Mouse (Mus musculus) CH12.LX (cell line): ENCODE data around the gene Lgr4. TPM values are rescaled to one million over a fixed set of nuclear protein-coding genes. Genes with fewer than 3 reads are reported as not detected.

ENCODE experiments used
- DNase-seq: peaks from one replicate; pipeline ENCODE4 v3.0.0-alpha.2; 2013; ENCODE audit errors: extremely low read depth
- H3K27ac ChIP-seq: 2 replicates; pipeline ENCODE4 v1.5.1; 2012; ENCODE audit warnings: low read depth, mild to moderate bottlenecking, control low read depth, moderate library complexity; ENCODE audit not compliant: insufficient read depth
- H3K27me3 ChIP-seq: replicated peaks from 2 replicates; pipeline ENCODE3; 2012; ENCODE audit warnings: inconsistent platforms
- H3K36me3 ChIP-seq, 2 experiments: replicated peaks in 1 of 2; 2 replicates each; pipeline versions ENCODE3 to v1.6.1; 2012; ENCODE audit warnings: inconsistent platforms in 1 of 2, low read length in 1 of 2, mild to moderate bottlenecking in 1 of 2, mixed read lengths in 1 of 2, moderate library complexity in 1 of 2; ENCODE audit not compliant: control insufficient read depth in 1 of 2, insufficient read depth in 1 of 2
- H3K4me1 ChIP-seq, 2 experiments: 2 replicates each; pipeline ENCODE4 v1.6.1; 2012; ENCODE audit warnings: inconsistent platforms in 1 of 2, moderate library complexity in 1 of 2; ENCODE audit not compliant: insufficient read depth in 2 of 2, control insufficient read depth in 1 of 2
- H3K4me2 ChIP-seq: 2 replicates; pipeline ENCODE4 v1.6.1; 2012; ENCODE audit warnings: low read depth, mild to moderate bottlenecking, control low read depth; ENCODE audit not compliant: poor library complexity, insufficient read depth, severe bottlenecking
- H3K4me3 ChIP-seq, 3 experiments: fragments of 150-350 bp in 1 of 3; sonication (generic) in 1 of 3; replicated peaks in 1 of 3; 2 replicates each; pipeline versions ENCODE3 to v1.5.1; 2011 to 2012; ENCODE audit warnings: low read depth in 2 of 3, low read length in 2 of 3, mild to moderate bottlenecking in 2 of 3, moderate library complexity in 2 of 3, control low read depth in 1 of 3, improper control_type of control experiment in 1 of 3, inconsistent platforms in 1 of 3, mixed read lengths in 1 of 3; ENCODE audit not compliant: poor library complexity in 1 of 3
- H3K79me2 ChIP-seq: replicated peaks from 2 replicates; pipeline ENCODE4 v1.6.1; 2012; ENCODE audit warnings: mild to moderate bottlenecking, moderate library complexity; ENCODE audit not compliant: control insufficient read depth, poor library complexity, insufficient read depth, severe bottlenecking; ENCODE audit errors: extremely low read depth
- H3K9ac ChIP-seq: 2 replicates; pipeline ENCODE4 v1.6.1; 2012; ENCODE audit warnings: low read depth, mild to moderate bottlenecking, control low read depth, moderate library complexity; ENCODE audit not compliant: insufficient read depth
- H3K9me3 ChIP-seq: replicated peaks from 2 replicates; pipeline ENCODE3; 2012; ENCODE audit warnings: low read length, inconsistent platforms, mixed read lengths
- CHD1 ChIP-seq: IDR thresholded peaks from 2 replicates; pipeline ENCODE4 v1.6.1; 2012; ENCODE audit warnings: low read depth, low read length, improper control_type of control experiment, inconsistent platforms
- ELF1 ChIP-seq: IDR thresholded peaks from 2 replicates; pipeline ENCODE4 v1.6.1; 2014; ENCODE audit warnings: low read depth, mild to moderate bottlenecking, inconsistent platforms, low read length, improper control_type of control experiment
- ETS1 ChIP-seq: conservative IDR thresholded peaks from 2 replicates; pipeline ENCODE4 v1.6.1; 2012; ENCODE audit warnings: low read depth, mild to moderate bottlenecking, inconsistent platforms, low read length, improper control_type of control experiment, moderate library complexity
- GABPA ChIP-seq: IDR thresholded peaks from 2 replicates; pipeline ENCODE4 v1.6.1; 2012; ENCODE audit warnings: low read depth, low read length, improper control_type of control experiment, inconsistent platforms; ENCODE audit not compliant: insufficient replicate concordance
- IRF4 ChIP-seq: IDR thresholded peaks from 2 replicates; pipeline ENCODE4 v1.6.1; 2014; ENCODE audit warnings: low read depth, mild to moderate bottlenecking, inconsistent platforms, low read length, improper control_type of control experiment
- JUND ChIP-seq: conservative IDR thresholded peaks from 2 replicates; pipeline ENCODE4 v1.6.1; 2011; ENCODE audit warnings: low read depth, low read length, improper control_type of control experiment
- MAFK ChIP-seq: IDR thresholded peaks from 2 replicates; pipeline ENCODE4 v1.6.1; 2011; ENCODE audit warnings: low read length, improper control_type of control experiment; ENCODE audit not compliant: insufficient replicate concordance
- MAX ChIP-seq: IDR thresholded peaks from 2 replicates; pipeline ENCODE4 v1.6.1; 2011; ENCODE audit warnings: low read length, improper control_type of control experiment
- MAZ ChIP-seq: IDR thresholded peaks from 2 replicates; pipeline ENCODE4 v1.6.1; 2012; ENCODE audit warnings: low read depth, mild to moderate bottlenecking, inconsistent platforms, low read length, improper control_type of control experiment, moderate library complexity
- MXI1 ChIP-seq: IDR thresholded peaks from 2 replicates; pipeline ENCODE4 v1.6.1; 2011; ENCODE audit warnings: mild to moderate bottlenecking, low read depth, low read length, improper control_type of control experiment
- MYC ChIP-seq: IDR thresholded peaks from 2 replicates; pipeline ENCODE4 v1.6.1; 2011; ENCODE audit warnings: low read depth, mild to moderate bottlenecking, improper control_type of control experiment, low read length
- NELFE ChIP-seq: IDR thresholded peaks from 2 replicates; pipeline ENCODE4 v1.6.1; 2011; ENCODE audit warnings: low read depth, low read length, improper control_type of control experiment
- NRF1 ChIP-seq: IDR thresholded peaks from 2 replicates; pipeline ENCODE4 v1.6.1; 2014; ENCODE audit warnings: low read depth, mild to moderate bottlenecking, inconsistent platforms, low read length, improper control_type of control experiment, moderate library complexity
- PAX5 ChIP-seq: IDR thresholded peaks from 2 replicates; pipeline ENCODE4 v1.6.1; 2012; ENCODE audit warnings: low read length, inconsistent platforms, mixed read lengths
- POLR2A ChIP-seq: IDR thresholded peaks from 2 replicates; pipeline ENCODE4 v1.6.1; 2011; ENCODE audit warnings: low read depth, mild to moderate bottlenecking, improper control_type of control experiment, low read length
- RAD21 ChIP-seq: IDR thresholded peaks from 2 replicates; pipeline ENCODE4 v1.6.1; 2011; ENCODE audit warnings: low read depth, mild to moderate bottlenecking, low read length, improper control_type of control experiment, moderate library complexity
- RCOR1 ChIP-seq: conservative IDR thresholded peaks from 2 replicates; pipeline ENCODE4 v1.6.1; 2012; ENCODE audit warnings: low read depth, mild to moderate bottlenecking, inconsistent platforms, low read length, improper control_type of control experiment
- TBP ChIP-seq: conservative IDR thresholded peaks from 2 replicates; pipeline ENCODE4 v1.6.1; 2011; ENCODE audit warnings: low read depth, low read length, improper control_type of control experiment
- UBTF ChIP-seq: IDR thresholded peaks from 2 replicates; pipeline ENCODE4 v1.6.1; 2012; ENCODE audit warnings: low read depth, mild to moderate bottlenecking, inconsistent platforms, low read length, improper control_type of control experiment, moderate library complexity
- USF1 ChIP-seq: IDR thresholded peaks from 2 replicates; pipeline ENCODE4 v1.6.1; 2014; ENCODE audit warnings: low read depth, mild to moderate bottlenecking, inconsistent platforms, low read length, improper control_type of control experiment
- USF2 ChIP-seq: conservative IDR thresholded peaks from 2 replicates; pipeline ENCODE4 v1.6.1; 2011; ENCODE audit warnings: low read depth, low read length, improper control_type of control experiment
- ZC3H11A ChIP-seq: IDR thresholded peaks from 2 replicates; pipeline ENCODE4 v1.6.1; 2012; ENCODE audit warnings: low read depth, mild to moderate bottlenecking, inconsistent platforms, low read length, improper control_type of control experiment
- dilution Hi-C: fragments of 300-500 bp; cut with MboI; formaldehyde crosslinking; loops from 2 replicates; pipeline ENCODE4 v1.14.3; 2020; ENCODE audit warnings: low sequenced_read_pairs; ENCODE audit not compliant: extremely low pct_unique_long_range_greater_than_20kb, extremely low pct_ligation_motif_present
- in situ Hi-C: fragments of 300-500 bp; cut with MboI; formaldehyde crosslinking; loops from 3 replicates; pipeline ENCODE4 v1.14.3; 2019; ENCODE audit warnings: low sequenced_read_pairs, low pct_ligation_motif_present, low pct_unique_long_range_greater_than_20kb, mixed read lengths
- polyA plus RNA-seq: library from polyadenylated mRNA; unstranded; fragments of >175 nt; gene quantifications from 2 replicates; pipeline ENCODE4 v1.2.1, GENCODE M21; 2012; ENCODE audit warnings: low read depth; ENCODE audit not compliant: insufficient read length
- total RNA-seq, 2 experiments: library from RNA; depleted of rRNA; stranded (reverse); fragments of 300-350 nt in 1 of 2; fragments of >200 nt in 1 of 2; gene quantifications; 2 replicates each; pipeline ENCODE4 v1.2.3; 2012 to 2014

Gene Lgr4
- total and polyA plus RNA-seq, 3 experiments = 6.1 to 11.4 (median 6.9) TPM

GRCm38 (mm10) chr2:109950311-109950710 is 32.9 kb downstream of the Lgr4 start:
- no peaks in the 10 kb centered on the region for H3K79me2 ChIP-seq
- no peak overlapping the region for H3K27ac ChIP-seq
- H3K4me1 ChIP-seq = peaks cover 6 to 49% of the 10 kb centered on the region in 2 experiments; a peak in 3 of 4 replicates
- H3K9me3 ChIP-seq = no peaks in the 10 kb centered on the region
- no peaks in the 10 kb centered on the region for H3K36me3 ChIP-seq
- TF ChIP-seq NRF1 (no peak), MAFK (no peak), UBTF (no peak), USF2 (no peak), MXI1 (no peak), USF1 (no peak), RAD21 (no peak), PAX5 (no peak), TBP (no peak)
- TF ChIP-seq, all 38 proteins: peak for 0
- H3K4me3 ChIP-seq = no peak overlapping the region
- H3K27me3 ChIP-seq = no peaks in the 10 kb centered on the region
- H3K9ac ChIP-seq = no peak overlapping the region
- dilution Hi-C loops (no loop called here), in situ Hi-C loops (no loop called here)
- H3K4me2 ChIP-seq = no peak overlapping the region
- DNase-seq = no peak

- Histone ChIP-seq H3K9me3 (no peaks in the 10 kb centered on the region), H3K9ac (no peak overlapping the region), H3K4me1 (peaks cover 6 to 50% of the 10 kb centered on the region in 2 experiments; a peak in 3 of 4 replicates), H3K36me3 (no peaks in the 10 kb centered on the region), H3K27ac (no peak overlapping the region), H3K4me2 (no peak overlapping the region), H3K4me3 (no peak overlapping the region), H3K27me3 (no peaks in the 10 kb centered on the region), H3K79me2 (no peaks in the 10 kb centered on the region)
- no peak for DNase-seq
- TF ChIP-seq ZC3H11A (no peak), JUND (no peak)
- in situ Hi-C loops = no loop called here
- dilution Hi-C loops = no loop called here
These were observed 33.6 kb downstream of the Lgr4 start for GRCm38 (mm10) chr2:109951050-109951449.

GRCm38 (mm10) chr2:109953048-109953717 is 35.7 kb downstream of the Lgr4 start:
- Histone ChIP-seq H3K9ac (no peak overlapping the region), H3K4me2 (no peak overlapping the region), H3K4me1 (peaks cover 6 to 50% of the 10 kb centered on the region in 2 experiments; a peak in 3 of 4 replicates), H3K27ac (no peak overlapping the region), H3K4me3 (no peak overlapping the region)
- dilution Hi-C loops = no loop called here
- no peak for TF ChIP-seq MYC
- no peak for TF ChIP-seq USF1
- no peak for TF ChIP-seq MAZ
- TF ChIP-seq CHD1 = no peak
- no peak for TF ChIP-seq NELFE
- TF ChIP-seq MAX = no peak
- TF ChIP-seq ETS1 = no peak
- no peak for TF ChIP-seq RAD21
- no peak for TF ChIP-seq POLR2A
- TF ChIP-seq GABPA = no peak
- TF ChIP-seq UBTF = no peak
- no peak for TF ChIP-seq IRF4
- no peak for TF ChIP-seq RCOR1
- no peak for TF ChIP-seq MAFK
- no peak for TF ChIP-seq ZC3H11A
- TF ChIP-seq ELF1 = no peak
- TF ChIP-seq, all 38 proteins: peak for 0
- Histone ChIP-seq H3K27me3 (no peaks in the 10 kb centered on the region), H3K9me3 (no peaks in the 10 kb centered on the region), H3K36me3 (no peaks in the 10 kb centered on the region), H3K79me2 (no peaks in the 10 kb centered on the region)
- no peak for DNase-seq
- in situ Hi-C loops = no loop called here
